Mouse (Mus musculus) liver, postnatal 0 days (tissue): ENCODE data around the gene Spaca4. TPM values are rescaled to one million over a fixed set of nuclear protein-coding genes. Genes with fewer than 3 reads are reported as not detected.

Experiments
- ATAC-seq: fragments of 200-750 bp; cut with Nextera tagmentation; 2 replicates; pipeline ENCODE4 v1.8.0; 2017; ENCODE audit warnings: mild to moderate bottlenecking, moderate library complexity
- DNase-seq: peaks from one replicate; pipeline ENCODE4 v3.0.0-alpha.2; 2016
- H3K27ac ChIP-seq: fragments of 300-500 bp; sonication (generic); 2 replicates; pipeline ENCODE4 v1.5.1; 2014; ENCODE audit warnings: antibody characterized with exemption, moderate library complexity, mild to moderate bottlenecking, low read depth
- H3K27me3 ChIP-seq: fragments of 300-500 bp; sonication (generic); 2 replicates; pipeline ENCODE4 v1.6.1; 2014; ENCODE audit warnings: low read length, control low read depth, mixed read lengths; ENCODE audit not compliant: insufficient read depth
- H3K36me3 ChIP-seq: fragments of 300-500 bp; sonication (generic); replicated peaks from 2 replicates; pipeline ENCODE4 v1.6.1; 2014; ENCODE audit warnings: mild to moderate bottlenecking, control low read depth, low read length, moderate library complexity, mixed read lengths; ENCODE audit not compliant: insufficient read depth
- H3K4me1 ChIP-seq: fragments of 300-500 bp; sonication (generic); 2 replicates; pipeline ENCODE4 v1.6.1; 2014; ENCODE audit warnings: antibody characterized with exemption, mild to moderate bottlenecking, control low read depth; ENCODE audit not compliant: insufficient read depth
- H3K4me2 ChIP-seq: fragments of 300-500 bp; sonication (generic); 2 replicates; pipeline ENCODE4 v1.6.1; 2014; ENCODE audit warnings: low read depth, mild to moderate bottlenecking, low read length, moderate library complexity, mixed read lengths
- H3K4me3 ChIP-seq: fragments of 300-500 bp; sonication (generic); 2 replicates; pipeline ENCODE4 v1.5.1; 2014; ENCODE audit warnings: low read depth, low read length
- H3K9ac ChIP-seq: fragments of 300-500 bp; sonication (generic); replicated peaks from 2 replicates; pipeline ENCODE4 v1.6.1; 2014; ENCODE audit warnings: mild to moderate bottlenecking, moderate library complexity
- H3K9me3 ChIP-seq: fragments of 300-500 bp; sonication (generic); 2 replicates; pipeline ENCODE4 v1.6.1; 2016; ENCODE audit warnings: mild to moderate bottlenecking, control low read depth, low read length, mixed read lengths
- CTCF ChIP-seq: sonication (generic); IDR thresholded peaks from 2 replicates; pipeline ENCODE4 v1.5.1; 2016; ENCODE audit warnings: antibody characterized with exemption, low read depth
- EP300 ChIP-seq: IDR thresholded peaks from 2 replicates; pipeline ENCODE4 v1.6.1; 2016; ENCODE audit warnings: antibody characterized with exemption, low read depth, mild to moderate bottlenecking
- WGBS: fragments of 180-500 bp; shearing (Covaris S2); extraction: QIAGEN DNeasy Blood & Tissue Kit; methylation state at CpG from one replicate; pipeline ENCODE4 v1.1.7; 2014; ENCODE audit not compliant: insufficient replicate concordance; 5-methylcytosine and 5-hydroxymethylcytosine counted together
- polyA plus RNA-seq: library from polyadenylated mRNA; unstranded; fragments of >200 nt; fragmentation: Nextera tagmentation; extraction: Ambion mirVana; gene quantifications from 2 replicates; pipeline ENCODE4 v1.2.1, GENCODE M21; 2015

Spaca4 gene
- polyA plus RNA-seq, 1 experiment from 2014 or later: not detected

DNA sequence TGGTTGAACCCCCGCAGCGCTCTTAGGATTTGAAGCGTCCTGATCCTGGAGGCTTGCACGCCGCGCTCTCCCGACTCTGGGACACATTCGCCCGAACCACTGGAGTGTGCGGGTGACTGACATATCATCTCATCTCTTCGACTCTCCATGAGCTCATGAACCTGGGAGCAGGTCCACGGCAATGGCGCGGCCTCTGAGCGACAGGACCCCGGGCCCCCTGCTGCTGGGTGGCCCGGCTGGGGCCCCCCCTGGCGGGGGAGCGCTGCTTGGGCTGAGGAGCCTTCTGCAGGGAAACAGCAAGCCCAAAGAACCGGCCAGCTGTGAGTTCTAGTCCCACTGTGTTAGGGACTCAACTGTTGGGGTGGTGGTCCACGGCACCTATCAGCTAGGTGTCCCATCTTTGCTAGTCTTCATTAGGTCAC lies 20.2 kb downstream of the Spaca4 start:
- H3K9ac ChIP-seq: peak overlapping the region; percentile 41

DNA sequence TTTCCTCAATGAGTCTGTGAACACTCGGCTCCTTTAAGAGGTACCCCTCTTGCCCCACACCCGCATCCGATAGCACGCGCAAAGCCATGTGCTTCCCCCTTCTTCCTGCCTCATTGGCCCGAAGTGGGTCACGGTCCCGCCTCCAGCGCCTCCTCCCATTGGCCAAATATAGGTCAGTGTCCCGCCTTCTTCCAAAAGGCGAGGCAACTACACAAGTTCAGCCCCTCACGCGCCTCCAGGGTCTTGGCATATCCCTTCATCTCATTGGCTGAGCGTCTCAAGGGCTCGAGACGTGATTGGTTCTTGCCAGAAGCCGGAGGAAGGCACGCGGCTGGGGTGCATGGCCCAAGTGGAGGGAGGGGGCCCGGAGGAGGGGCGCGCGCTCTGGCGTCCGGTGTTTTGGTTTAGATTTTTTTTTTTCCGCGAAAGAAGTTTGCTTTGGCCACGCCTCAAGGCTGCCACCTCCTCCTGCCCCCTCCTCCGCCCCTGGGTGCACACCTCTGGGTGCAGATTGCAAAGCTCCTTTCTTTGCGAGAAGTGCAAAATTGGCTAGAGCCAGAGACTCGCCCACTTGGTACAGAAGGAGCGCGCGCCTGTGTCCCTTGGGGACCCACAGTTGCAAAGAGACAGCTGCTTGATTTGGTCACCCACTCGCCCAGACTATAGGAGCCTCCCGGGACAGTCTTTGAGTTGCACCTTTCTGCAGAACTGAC lies 20.7 kb downstream of the Spaca4 start, which contains the start of gene Dbp:
TSS of gene Dbp (plus strand) at position 359 of the 713 bp plus-strand sequence.
- Histone ChIP-seq H3K27me3 (peaks cover 14% of the 10 kb centered on the region), H3K4me1 (peaks cover 59% of the 10 kb centered on the region), H3K36me3 (0 out of 2 replicates have a peak, but pooled peaks cover 2% of the 10 kb centered on the region), H3K27ac (peak within 1 kb of the TSS; percentile 77), H3K9me3 (no peaks in the 10 kb centered on the region), H3K9ac (peak within 1 kb of the TSS; percentile 50), H3K4me2 (peak within 1 kb of the TSS; percentile 99), H3K4me3 (peak within 1 kb of the TSS; percentile 66)
- TF ChIP-seq EP300: no peak
- TF ChIP-seq CTCF: no peak
- DNase-seq (peak; percentile 94), ATAC-seq (peak; percentile 72)
- under 1% methylated on average over 36 of the region's 36 CpGs for WGBS

More for the DNA sequence above, 20.2 kb downstream of the Spaca4 start:
- peak; percentile 5; the same call in 1 of the 2 replicates for TF ChIP-seq CTCF
- no peak for TF ChIP-seq EP300
- peak overlapping the region; percentile 77 for H3K27ac ChIP-seq
- H3K4me3 ChIP-seq: peak overlapping the region; percentile 66
- H3K4me2 ChIP-seq: peak overlapping the region; percentile 99
- H3K4me1 ChIP-seq: peaks cover 53% of the 10 kb centered on the region
- peaks cover 5% of the 10 kb centered on the region; the same call in 1 of the 2 replicates for H3K36me3 ChIP-seq
- DNase-seq (no peak), ATAC-seq (no peak)
- under 1% methylated on average over 21 of the region's 21 CpGs for WGBS
- H3K9me3 ChIP-seq: no peaks in the 10 kb centered on the region
- peaks cover 8% of the 10 kb centered on the region for H3K27me3 ChIP-seq

DNA sequence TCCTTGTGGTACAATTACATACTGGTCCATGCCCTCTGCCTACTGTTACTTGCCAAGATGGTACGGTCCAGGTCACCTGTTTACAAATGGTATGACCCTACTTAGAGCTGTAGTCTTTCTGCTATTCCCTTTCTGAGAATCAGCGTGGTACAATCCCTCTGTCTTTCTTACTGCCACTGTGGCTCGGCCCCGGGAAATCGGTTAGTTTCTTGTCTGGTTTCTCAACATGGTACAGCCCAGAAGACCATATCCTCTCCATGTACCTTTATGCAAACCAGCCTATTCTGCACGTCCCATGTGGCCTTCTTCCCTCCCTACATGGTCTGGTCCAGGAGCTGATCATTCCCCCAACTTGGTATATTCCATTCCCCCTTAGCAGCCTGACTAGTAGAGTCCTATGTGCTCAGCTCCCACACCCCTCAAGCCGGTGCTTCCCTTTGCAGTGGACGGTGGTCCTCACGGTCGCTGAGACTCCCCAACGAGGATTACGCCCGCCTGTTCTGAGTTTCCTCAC lies 21.5 kb downstream of the Spaca4 start:
- H3K9me3 ChIP-seq: no peaks in the 10 kb centered on the region
- 1% methylated on average over 13 of the region's 13 CpGs for WGBS
- H3K27me3 ChIP-seq: peaks cover 22% of the 10 kb centered on the region
- H3K9ac ChIP-seq: 0 out of 2 replicates have a peak overlapping the region, but pooled peaks have one; percentile 50
- no peaks in the 10 kb centered on the region for H3K36me3 ChIP-seq
- peaks cover 60% of the 10 kb centered on the region for H3K4me1 ChIP-seq
- no peak for TF ChIP-seq EP300
- TF ChIP-seq CTCF: no peak
- peak overlapping the region; percentile 32 for H3K4me3 ChIP-seq
- H3K4me2 ChIP-seq: peak overlapping the region; percentile 99
- peak; percentile 71 for ATAC-seq
- H3K27ac ChIP-seq: peak overlapping the region; percentile 77
- DNase-seq: peak; percentile 61

DNA sequence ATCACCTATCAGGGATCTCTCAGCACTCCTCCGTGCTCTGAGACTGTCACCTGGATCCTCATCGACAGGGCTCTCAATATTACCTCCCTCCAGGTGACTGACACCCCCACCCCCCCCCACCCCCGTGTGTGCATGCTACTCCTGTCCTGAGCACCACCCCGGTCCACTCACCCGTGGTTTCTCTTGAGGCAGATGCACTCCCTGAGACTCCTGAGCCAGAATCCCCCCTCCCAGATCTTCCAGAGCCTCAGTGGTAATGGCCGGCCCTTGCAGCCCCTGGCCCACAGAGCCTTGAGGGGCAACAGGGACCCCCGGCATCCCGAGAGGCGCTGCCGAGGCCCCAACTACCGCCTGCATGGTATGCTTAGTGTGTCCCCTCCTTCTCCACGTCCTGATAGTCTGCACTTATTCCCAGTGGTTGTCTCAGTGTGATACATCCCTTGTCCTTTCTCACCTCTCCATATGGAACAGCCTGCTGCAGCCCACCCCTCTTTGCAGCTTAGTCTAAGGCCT lies 22.0 kb downstream of the Spaca4 start:
- TF ChIP-seq EP300 (no peak), CTCF (no peak)
- Histone ChIP-seq H3K27me3 (peaks cover 27% of the 10 kb centered on the region), H3K4me2 (peak overlapping the region; percentile 99), H3K9ac (no peak overlapping the region), H3K9me3 (no peaks in the 10 kb centered on the region), H3K4me3 (no peak overlapping the region), H3K27ac (peak overlapping the region; percentile 77; the same call in 1 of the 2 replicates), H3K4me1 (peaks cover 56% of the 10 kb centered on the region), H3K36me3 (no peaks in the 10 kb centered on the region)
- WGBS: 37% methylated on average over 12 of the region's 12 CpGs
- ATAC-seq (no peak), DNase-seq (no peak)

DNA sequence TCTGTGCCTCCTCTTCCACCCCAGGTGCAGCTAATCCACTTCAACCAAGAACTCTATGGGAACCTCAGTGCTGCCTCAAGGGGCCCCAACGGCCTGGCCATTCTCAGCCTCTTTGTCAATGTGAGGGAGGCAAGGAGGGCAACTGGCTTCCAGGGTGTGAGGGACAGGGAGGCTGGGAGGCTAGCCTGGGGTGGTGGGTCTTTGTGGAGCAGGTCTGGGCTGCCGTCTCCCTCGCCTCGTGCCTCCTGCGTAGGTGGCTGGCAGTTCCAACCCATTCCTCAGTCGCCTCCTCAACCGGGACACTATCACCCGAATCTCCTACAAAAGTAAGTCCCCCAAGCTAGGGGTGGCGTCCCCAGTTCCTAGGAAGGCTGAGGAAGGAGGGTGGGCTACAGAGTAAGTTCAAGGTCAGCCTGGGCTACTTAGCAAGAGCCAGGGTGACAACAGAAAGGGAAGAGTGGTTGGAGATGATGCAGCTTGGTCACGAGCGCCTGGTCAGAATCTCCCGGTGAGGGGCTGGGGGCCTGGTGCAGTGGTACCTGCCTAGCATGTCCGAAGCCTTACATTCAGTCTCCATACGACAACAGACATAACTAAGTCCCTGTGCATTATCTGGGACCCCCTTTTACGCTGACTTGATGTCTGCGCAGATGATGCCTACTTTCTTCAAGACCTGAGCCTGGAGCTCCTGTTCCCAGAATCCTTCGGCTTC lies 22.6 kb downstream of the Spaca4 start:
- TF ChIP-seq CTCF (no peak), EP300 (no peak)
- no peak overlapping the region for H3K9ac ChIP-seq
- H3K9me3 ChIP-seq: no peaks in the 10 kb centered on the region
- H3K4me1 ChIP-seq: peaks cover 50% of the 10 kb centered on the region
- DNase-seq (no peak), ATAC-seq (no peak)
- no peak overlapping the region for H3K4me3 ChIP-seq
- H3K27ac ChIP-seq: no peak overlapping the region
- H3K27me3 ChIP-seq: peaks cover 31% of the 10 kb centered on the region
- H3K36me3 ChIP-seq: no peaks in the 10 kb centered on the region
- WGBS: 87% methylated on average over 17 of the region's 17 CpGs
- no peak overlapping the region for H3K4me2 ChIP-seq

DNA sequence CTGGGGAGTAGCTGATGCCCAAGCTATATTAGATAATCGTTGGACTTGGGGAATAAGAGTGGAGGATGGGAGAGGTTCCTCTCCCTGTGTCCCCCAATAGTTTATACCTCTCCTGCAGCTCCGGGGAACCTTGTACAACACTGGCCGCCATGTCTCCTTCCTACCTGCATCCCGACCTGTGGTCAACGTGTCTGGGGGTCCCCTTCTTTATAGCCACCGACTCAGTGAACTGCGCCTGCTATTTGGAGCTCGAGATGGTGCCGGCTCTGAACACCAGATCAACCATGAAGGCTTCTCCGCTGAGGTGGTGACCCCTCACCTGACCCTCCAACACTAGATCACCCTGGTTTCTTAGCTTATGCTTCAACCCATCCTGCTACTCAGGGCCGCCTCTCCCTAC lies 23.3 kb downstream of the Spaca4 start:
- Histone ChIP-seq H3K9ac (no peak overlapping the region), H3K36me3 (no peaks in the 10 kb centered on the region), H3K9me3 (no peaks in the 10 kb centered on the region), H3K27ac (no peak overlapping the region), H3K4me3 (no peak overlapping the region), H3K4me1 (peaks cover 46% of the 10 kb centered on the region), H3K4me2 (no peak overlapping the region), H3K27me3 (peaks cover 31% of the 10 kb centered on the region)
- WGBS: 85% methylated on average over 11 of the region's 11 CpGs
- no peak for DNase-seq
- TF ChIP-seq EP300 (no peak), CTCF (no peak)
- no peak for ATAC-seq
